Mouse (Mus musculus) bone marrow macrophage, adult 2 months (primary cell): ENCODE measurements around the gene Ppy. TPM values are rescaled to one million over a fixed set of nuclear protein-coding genes. Genes with fewer than 3 reads are reported as not detected.

Experiments
- H3K27ac ChIP-seq: 2 replicates; pipeline ENCODE4 v1.5.1; 2012; ENCODE audit warnings: low read depth, low read length; ENCODE audit not compliant: insufficient read depth
- H3K4me1 ChIP-seq: 2 replicates; pipeline ENCODE4 v1.6.1; 2012; ENCODE audit warnings: low read length; ENCODE audit not compliant: control insufficient read depth, insufficient read depth
- H3K4me3 ChIP-seq: 2 replicates; pipeline ENCODE4 v1.5.1; 2012; ENCODE audit warnings: mild to moderate bottlenecking, low read length, moderate library complexity; ENCODE audit not compliant: insufficient read depth
- CTCF ChIP-seq: IDR thresholded peaks from 2 replicates; pipeline ENCODE4 v1.5.1; 2012; ENCODE audit warnings: low read depth, mild to moderate bottlenecking, low read length, moderate library complexity
- POLR2A ChIP-seq: IDR thresholded peaks from 2 replicates; pipeline ENCODE4 v1.6.1; 2012; ENCODE audit warnings: mild to moderate bottlenecking, low read depth, low read length, borderline replicate concordance
- polyA plus RNA-seq: library from polyadenylated mRNA; stranded (reverse); fragments of >200 nt; gene quantifications from 2 replicates; pipeline ENCODE4 v1.2.4, GENCODE M21; 2012; ENCODE audit not compliant: missing spikeins, insufficient read depth, insufficient read length

The Ppy gene
- polyA plus RNA-seq, 1 experiment = not detected

DNA sequence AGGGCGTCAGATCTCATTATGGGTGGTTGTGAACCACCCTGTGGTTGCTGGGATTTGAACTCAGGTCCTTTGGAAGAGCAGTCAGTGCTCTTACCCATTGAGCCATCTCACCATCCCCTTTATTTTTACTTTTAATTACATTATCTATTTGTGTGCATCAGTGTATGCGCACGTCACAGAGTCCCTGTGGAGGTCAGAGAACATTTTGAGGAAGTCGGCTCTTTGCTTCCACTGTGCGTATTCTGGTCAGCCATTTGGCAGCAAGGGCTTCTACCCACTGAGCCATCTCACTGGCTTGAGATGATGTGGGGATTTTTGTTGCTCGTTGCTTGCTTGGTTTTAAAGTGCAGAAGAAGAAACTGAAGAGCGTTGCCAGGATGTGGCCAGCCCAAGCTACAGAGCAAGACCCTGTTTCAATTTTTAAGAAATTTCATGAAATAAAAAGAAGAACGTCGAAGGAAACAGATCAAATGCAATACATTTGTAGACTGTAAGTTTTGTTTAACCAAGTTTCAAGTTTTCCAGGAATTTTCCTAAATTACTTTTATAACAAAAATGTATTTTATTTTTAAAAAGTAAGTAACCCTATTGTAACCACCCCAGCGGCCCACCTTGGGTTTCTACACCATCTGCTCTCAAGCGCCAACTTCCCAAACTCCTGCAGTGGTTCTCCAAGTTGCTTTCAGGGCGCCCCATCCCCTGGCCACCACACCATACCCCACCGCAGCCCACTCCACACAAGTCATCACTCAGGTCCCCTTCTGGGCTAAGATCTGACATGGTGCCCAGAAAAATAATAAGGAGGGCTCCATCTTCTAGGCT is 36.7 kb upstream of the Ppy start:
- no peak for TF ChIP-seq POLR2A
- no peak for TF ChIP-seq CTCF
- peaks cover 5% of the 10 kb centered on the region for H3K4me1 ChIP-seq
- no peak overlapping the region for H3K4me3 ChIP-seq
- no peak overlapping the region for H3K27ac ChIP-seq

DNA sequence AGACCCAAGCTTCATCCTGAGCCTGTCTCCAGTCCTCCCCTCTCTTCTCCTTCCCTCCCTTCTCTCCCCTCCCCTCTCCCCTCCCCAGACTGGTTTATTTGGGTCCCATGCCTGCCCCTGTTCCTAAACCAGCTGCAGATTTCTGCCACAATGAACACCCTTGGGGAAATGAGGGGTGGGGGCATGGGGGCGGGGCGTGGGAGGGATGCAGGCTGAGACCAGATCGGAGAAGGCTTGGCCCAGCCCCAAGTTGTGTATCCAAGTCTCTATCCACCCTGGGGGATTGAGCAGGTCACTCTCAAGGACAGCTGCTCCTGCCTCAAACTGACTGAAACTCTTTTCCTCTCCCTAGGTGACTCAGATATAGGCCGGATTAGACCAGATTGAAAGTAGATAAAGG is 33.4 kb upstream of the Ppy start:
- no peak overlapping the region for H3K4me3 ChIP-seq
- H3K27ac ChIP-seq = no peak overlapping the region
- H3K4me1 ChIP-seq = peaks cover 5% of the 10 kb centered on the region
- no peak for TF ChIP-seq CTCF
- TF ChIP-seq POLR2A = no peak

DNA sequence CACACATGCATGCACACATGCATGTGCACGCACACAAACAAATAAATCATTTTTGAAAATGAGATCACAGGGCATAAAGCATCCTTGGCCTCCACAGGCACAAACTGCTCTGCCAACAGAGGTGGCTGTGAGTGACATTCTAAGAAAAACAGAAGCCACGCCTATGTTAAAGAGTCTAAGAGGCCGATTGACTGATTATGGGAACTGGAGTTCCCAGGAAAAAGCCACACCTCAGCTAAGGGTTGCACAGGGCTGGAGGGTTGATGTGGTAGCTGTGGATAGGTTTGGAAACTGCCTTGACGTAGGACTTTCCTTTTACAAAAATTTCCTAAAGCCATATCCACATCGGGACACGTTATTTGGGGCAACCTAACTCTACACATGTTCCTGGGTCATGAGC is 16.3 kb upstream of the Ppy start:
- TF ChIP-seq CTCF = no peak
- no peak for TF ChIP-seq POLR2A
- Histone ChIP-seq H3K27ac (no peak overlapping the region), H3K4me1 (no peaks in the 10 kb centered on the region), H3K4me3 (no peak overlapping the region)

DNA sequence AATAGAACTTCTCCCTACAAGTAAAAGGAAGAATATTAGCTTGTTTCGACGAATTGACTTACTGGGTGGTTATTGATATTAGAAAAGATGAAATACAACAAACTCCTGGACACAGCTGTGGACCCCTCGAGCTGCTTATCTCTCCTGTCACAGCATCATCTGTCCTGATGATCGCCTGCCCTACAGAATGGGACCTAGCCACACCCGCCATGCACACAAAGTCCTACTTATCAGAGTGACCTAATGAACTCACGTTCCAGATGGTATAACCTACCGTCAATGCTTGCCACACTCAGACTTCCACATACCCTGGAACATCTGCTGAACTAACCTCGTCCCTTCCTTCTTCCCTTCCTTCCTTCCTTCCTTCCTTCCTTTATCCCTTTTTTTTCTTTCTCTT is 15.1 kb upstream of the Ppy start:
- no peaks in the 10 kb centered on the region for H3K4me1 ChIP-seq
- H3K4me3 ChIP-seq = no peak overlapping the region
- no peak overlapping the region for H3K27ac ChIP-seq
- TF ChIP-seq POLR2A = no peak
- TF ChIP-seq CTCF = no peak

DNA sequence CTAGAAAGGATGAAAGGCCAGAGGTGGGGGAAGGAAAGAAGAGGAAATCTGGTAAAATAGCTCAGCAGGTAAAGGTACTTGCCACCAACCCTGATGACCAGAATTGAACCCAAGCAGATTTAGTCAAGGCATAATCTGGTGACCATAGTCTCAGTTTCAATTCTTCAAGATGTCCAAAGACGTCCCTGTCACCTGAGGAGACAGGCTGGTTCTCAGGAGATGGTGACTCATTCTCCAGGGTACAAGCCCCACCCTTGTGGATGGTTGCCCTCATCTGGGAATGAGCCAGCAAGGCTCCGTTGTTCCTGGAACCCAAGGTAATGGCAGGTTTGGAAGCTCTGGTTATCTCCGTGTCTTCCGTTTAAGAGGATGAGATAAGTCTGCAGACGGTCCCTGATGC is 10.5 kb upstream of the Ppy start:
- no peak overlapping the region for H3K4me3 ChIP-seq
- no peaks in the 10 kb centered on the region for H3K4me1 ChIP-seq
- TF ChIP-seq CTCF (no peak), POLR2A (no peak)
- H3K27ac ChIP-seq = no peak overlapping the region

DNA sequence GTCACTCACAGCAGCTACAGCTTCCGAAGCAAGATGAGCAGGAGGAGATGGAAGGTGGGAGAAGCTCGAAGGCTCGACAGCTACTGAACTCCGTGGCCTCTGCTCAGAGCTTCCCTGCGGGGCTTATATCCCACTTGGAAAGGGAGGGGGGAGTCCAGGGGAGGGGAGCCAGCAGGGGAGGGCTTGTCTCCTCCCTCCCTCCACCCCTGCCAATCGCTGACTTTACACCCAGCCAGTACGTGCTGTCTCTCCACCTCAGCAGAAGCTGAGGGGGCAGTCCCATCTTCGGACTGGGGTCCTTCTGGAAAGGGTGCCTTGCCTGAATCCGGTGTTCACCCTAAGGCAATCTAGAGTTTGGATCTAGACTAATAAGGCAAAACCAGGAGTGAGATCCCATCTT is 6.6 kb upstream of the Ppy start, which contains the start of gene Pyy:
TSS of gene Pyy (minus strand) at position 101 of the 400 bp plus-strand sequence.
- Histone ChIP-seq H3K27ac (no peak within 1 kb of the TSS), H3K4me3 (no peak within 1 kb of the TSS), H3K4me1 (no peaks in the 10 kb centered on the region)
- TF ChIP-seq CTCF (no peak), POLR2A (no peak)

DNA sequence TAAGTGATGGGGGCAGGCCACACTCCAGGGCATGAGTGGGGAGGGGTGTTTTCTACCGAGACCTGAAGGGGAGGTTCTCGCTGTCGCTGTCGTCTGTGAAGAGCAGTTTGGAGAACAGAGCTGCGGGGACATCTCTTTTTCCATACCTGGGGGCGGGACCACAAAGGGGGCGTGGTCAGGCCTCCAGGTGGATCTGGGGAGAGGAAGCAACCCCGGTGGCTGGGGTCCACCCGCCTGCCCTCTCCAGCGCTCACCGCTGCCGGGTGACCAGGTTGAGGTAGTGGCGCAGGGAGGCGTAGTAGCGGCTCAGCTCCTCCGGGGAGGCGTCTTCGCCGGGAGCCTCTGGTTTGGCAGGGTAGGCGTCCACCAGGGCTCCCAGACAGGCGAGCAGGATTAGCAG is 5.8 kb upstream of the Ppy start:
- TF ChIP-seq POLR2A (no peak), CTCF (no peak)
- H3K4me1 ChIP-seq = no peaks in the 10 kb centered on the region
- H3K27ac ChIP-seq = no peak overlapping the region
- no peak overlapping the region for H3K4me3 ChIP-seq

DNA sequence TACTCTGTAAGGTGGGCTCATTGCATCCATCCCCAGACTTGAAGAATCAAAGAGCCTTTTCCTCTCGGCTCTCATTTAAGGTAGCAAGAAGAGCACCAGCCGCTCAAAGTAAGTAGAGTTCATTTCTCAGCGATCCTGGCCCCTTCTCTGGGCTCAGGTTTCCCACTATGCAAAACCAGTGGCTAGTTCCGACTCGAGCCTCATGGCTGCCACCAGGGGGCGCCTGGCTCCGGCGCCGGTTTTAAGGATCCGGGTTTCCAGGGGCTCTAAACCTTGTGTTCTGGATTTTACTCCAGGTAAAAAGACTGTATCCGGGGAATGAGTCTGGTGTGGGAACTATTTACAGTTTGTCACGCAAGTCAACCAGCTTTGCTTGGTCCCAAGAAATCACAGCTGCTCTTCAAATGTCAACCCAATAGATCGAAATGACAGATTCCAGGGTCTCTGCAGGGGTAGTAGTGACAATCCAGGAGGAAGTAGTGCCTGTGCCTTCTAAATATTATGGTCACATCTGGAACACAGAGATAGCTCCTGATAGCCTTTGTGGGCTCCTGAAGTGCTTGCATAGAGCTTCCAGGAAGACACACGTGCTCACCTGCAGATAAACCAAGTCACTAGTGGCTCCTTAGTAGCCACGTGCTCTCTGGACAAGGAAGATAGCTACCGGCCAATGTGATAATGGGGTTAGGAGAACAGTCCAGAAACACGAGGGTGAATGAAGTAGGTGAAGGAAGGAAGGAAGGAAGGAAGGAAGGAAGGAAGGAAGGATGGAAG is 1.6 kb upstream of the Ppy start:
- peak; percentile 93 for TF ChIP-seq CTCF
- no peak for TF ChIP-seq POLR2A
- H3K27ac ChIP-seq = no peak overlapping the region
- H3K4me3 ChIP-seq = no peak overlapping the region
- no peaks in the 10 kb centered on the region for H3K4me1 ChIP-seq

DNA sequence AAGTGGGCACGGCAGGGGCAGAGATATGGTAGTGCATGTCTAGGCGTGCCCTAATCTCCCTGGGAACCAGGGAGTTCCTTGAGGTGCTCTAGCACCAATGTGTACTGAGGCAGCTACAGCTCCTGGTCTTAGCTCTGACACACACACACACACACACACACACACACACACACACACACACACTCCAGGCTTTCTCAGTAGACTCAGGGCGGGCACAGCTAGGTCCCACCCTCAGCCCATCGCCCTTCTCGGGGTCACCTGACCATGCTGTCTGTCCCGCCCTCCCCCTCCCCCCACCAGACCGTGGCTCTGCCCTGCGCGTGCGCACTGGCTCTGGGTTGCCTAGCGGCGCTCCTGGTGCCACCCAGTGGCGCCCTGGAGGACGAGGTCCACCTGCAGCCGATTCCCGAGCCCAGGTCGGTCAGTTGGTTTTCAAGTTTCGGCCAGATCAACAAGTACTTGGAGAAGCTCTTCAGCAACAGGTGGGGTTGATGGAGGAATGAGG is 4.2 kb downstream of the Ppy start:
- peak; percentile 28; the same call in 1 of the 2 replicates for TF ChIP-seq CTCF
- no peak for TF ChIP-seq POLR2A
- Histone ChIP-seq H3K4me3 (peak overlapping the region; percentile 39), H3K4me1 (peaks cover 6% of the 10 kb centered on the region), H3K27ac (no peak overlapping the region)

DNA sequence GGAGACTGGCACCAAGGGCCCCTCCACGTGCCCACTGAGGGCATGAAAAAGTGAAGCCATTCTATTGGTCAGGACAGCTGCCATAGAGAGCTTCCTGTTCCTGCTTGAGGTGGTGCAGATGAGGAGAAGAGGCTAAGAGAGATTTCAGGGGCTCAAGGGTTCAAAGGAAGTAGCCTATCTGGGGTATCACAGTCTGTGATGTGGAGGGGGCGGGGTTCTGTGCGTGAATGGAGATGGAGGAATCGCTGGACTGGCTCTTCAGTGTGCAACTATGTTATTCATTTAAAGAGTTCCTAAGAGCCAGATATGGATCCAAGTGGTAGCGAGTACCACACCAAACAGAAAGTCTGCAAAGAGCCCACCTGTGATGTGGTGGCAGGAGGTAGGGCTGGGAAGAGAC is 4.7 kb downstream of the Ppy start:
- TF ChIP-seq POLR2A (no peak), CTCF (no peak)
- peaks cover 6% of the 10 kb centered on the region for H3K4me1 ChIP-seq
- H3K27ac ChIP-seq = no peak overlapping the region
- H3K4me3 ChIP-seq = no peak overlapping the region
